In the genomic region with DNA sequence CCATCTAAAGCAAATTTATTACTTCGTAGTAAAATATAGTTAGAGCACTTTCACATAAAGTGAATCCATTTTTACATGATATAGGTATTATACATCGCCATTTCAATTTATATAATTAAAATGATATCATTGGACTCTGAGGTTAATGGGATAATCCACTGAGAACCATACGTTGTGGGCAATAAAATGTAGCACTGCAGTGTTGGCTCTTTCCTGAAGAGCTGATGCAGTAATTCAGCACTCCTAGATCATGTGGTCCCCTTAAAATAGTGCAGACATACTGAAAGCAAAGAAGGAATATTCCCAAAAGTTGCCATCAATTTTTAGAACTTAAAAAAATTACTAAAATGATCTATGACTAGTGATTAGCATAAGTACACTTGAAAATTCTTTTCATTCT, we compare ENCODE assay signal across 29 mouse cellular contexts.
"Had no signal": no experiment of that assay in that cellular context is flagged by ENCODE, and none has a peak within 500 bp of the region (broad histone marks: within the 10 kb centered on the region; RNA-seq: fewer than 3 reads in every experiment).

No protein-coding gene starts in this region.

- ATAC-seq: forebrain, embryonic 13.5 days; forebrain, embryonic 14.5 days; forebrain, embryonic 15.5 days; forebrain, embryonic 16.5 days; forebrain, postnatal 0 days had no signal

- H3K27ac ChIP-seq: embryonic facial prominence, embryonic 10.5 days; embryonic facial prominence, embryonic 12.5 days; embryonic facial prominence, embryonic 13.5 days; embryonic facial prominence, embryonic 15.5 days; forebrain, embryonic 10.5 days; forebrain, embryonic 12.5 days; forebrain, embryonic 13.5 days; forebrain, embryonic 15.5 days; gastrocnemius, adult 2 months; heart, adult 2 months had no signal

- H3K27me3 ChIP-seq: embryonic facial prominence, embryonic 12.5 days; embryonic facial prominence, embryonic 13.5 days; embryonic facial prominence, embryonic 15.5 days; forebrain, embryonic 12.5 days; forebrain, embryonic 13.5 days; forebrain, embryonic 15.5 days had no signal

- DNase-seq: cerebellum, adult 2 months; cerebellum, adult 8-10 months; cerebellum, adult 9-10 months; cerebellum, adult 9-11 months; cerebellum, postnatal 10 days; cerebellum, postnatal 14 days; cerebellum, postnatal 25 days; cerebellum, postnatal 36 days; embryo, embryonic 11 days; forebrain, postnatal 0 days; gastrocnemius, adult 2 months; gastrocnemius, postnatal 10 days; gastrocnemius, postnatal 14 days; gastrocnemius, postnatal 25 days; gastrocnemius, postnatal 36 days; heart, adult 11 months; heart, adult 18-20 months; heart, adult 2 months had no signal

- H3K4me3 ChIP-seq: embryonic facial prominence, embryonic 10.5 days; embryonic facial prominence, embryonic 12.5 days; embryonic facial prominence, embryonic 13.5 days; embryonic facial prominence, embryonic 15.5 days; erythroblast, embryonic 14.5 days; forebrain, embryonic 10.5 days; forebrain, embryonic 12.5 days; forebrain, embryonic 13.5 days; forebrain, embryonic 15.5 days; gastrocnemius, adult 2 months; heart, adult 2 months had no signal

- H3K4me1 ChIP-seq: embryonic facial prominence, embryonic 10.5 days; embryonic facial prominence, embryonic 12.5 days; embryonic facial prominence, embryonic 13.5 days; embryonic facial prominence, embryonic 15.5 days; forebrain, embryonic 10.5 days; forebrain, embryonic 12.5 days; forebrain, embryonic 13.5 days; forebrain, embryonic 15.5 days had no signal

- H3K9me3 ChIP-seq: embryonic facial prominence, embryonic 10.5 days; embryonic facial prominence, embryonic 12.5 days; embryonic facial prominence, embryonic 15.5 days; forebrain, embryonic 10.5 days; forebrain, embryonic 12.5 days; forebrain, embryonic 15.5 days had no signal

- H3K9ac ChIP-seq: embryonic facial prominence, embryonic 12.5 days; embryonic facial prominence, embryonic 13.5 days; embryonic facial prominence, embryonic 15.5 days; forebrain, embryonic 12.5 days; forebrain, embryonic 13.5 days; forebrain, embryonic 15.5 days; forebrain, postnatal 0 days had no signal

- H3K36me3 ChIP-seq: embryonic facial prominence, embryonic 10.5 days; embryonic facial prominence, embryonic 12.5 days; embryonic facial prominence, embryonic 13.5 days; embryonic facial prominence, embryonic 15.5 days; forebrain, embryonic 10.5 days; forebrain, embryonic 12.5 days; forebrain, embryonic 15.5 days had no signal

- H3K4me2 ChIP-seq: embryonic facial prominence, embryonic 12.5 days; embryonic facial prominence, embryonic 13.5 days; embryonic facial prominence, embryonic 15.5 days; forebrain, embryonic 12.5 days; forebrain, embryonic 13.5 days; forebrain, embryonic 15.5 days had no signal
